Mouse (Mus musculus): Measurements from ENCODE around the gene Kcne1. TPM values are rescaled to one million over a fixed set of nuclear protein-coding genes. Genes with fewer than 3 reads are reported as not detected.

The Kcne1 gene
- total RNA-seq (2021) (10 to 100 TPM in 1 of 2 experiments, 1 to 10 TPM in 1; 6.9 to 11.6 TPM), polyA plus RNA-seq (2012; rRNA removed) (34.8 and 36.5 TPM in 2 replicates)
- long read RNA-seq, transcript Kcne1-202 (2 exons, 602 nt): major isoform, 6 of 9 reads
- long read RNA-seq, partial matches to known transcripts: 0 of 9 reads
- long read RNA-seq, other reads (novel, unspliced or antisense): 3 of 9 reads

GRCm38 (mm10) chr16:92359229-92359628 is at the start of gene Kcne1:
Kcne1 (minus strand) TSS chr16:92359468.
- H3K4me3 ChIP-seq: no peak within 1 kb of the TSS
- H3K36me3 ChIP-seq (ENCODE audit: control insufficient read depth, insufficient read depth, low read length): no peaks in the 10 kb centered on the region
- TF ChIP-seq EP300 (IDR thresholded peaks at IDR 0.05; ENCODE audit: insufficient read depth, low read depth, low read length) (no peak), CTCF (IDR thresholded peaks at IDR 0.05) (no peak), POLR2A (IDR thresholded peaks at IDR 0.05; ENCODE audit: insufficient read depth, low read depth, low read length) (no peak)
- H3K4me1 ChIP-seq (ENCODE audit: control insufficient read depth, insufficient read depth, low read length): no peaks in the 10 kb centered on the region
- no peak within 1 kb of the TSS for H3K9ac ChIP-seq (ENCODE audit: low read depth, low read length)
- H3K27ac ChIP-seq: no peak within 1 kb of the TSS
- intact Hi-C loops (cut with DNase I): no loop called here
- H3K79me2 ChIP-seq (replicated peaks; ENCODE audit: control insufficient read depth, insufficient read depth, low read length): no peaks in the 10 kb centered on the region
- WGBS: 44% methylated on average over 9 of the region's 9 CpGs
- DNase-seq: no peak
- no peaks in the 10 kb centered on the region for H3K27me3 ChIP-seq (ENCODE audit: control insufficient read depth, insufficient read depth, low read length)

- Histone ChIP-seq H3K27ac (no peak overlapping the region), H3K79me2 (replicated peaks; ENCODE audit: control insufficient read depth, insufficient read depth, low read length) (no peaks in the 10 kb centered on the region), H3K4me1 (ENCODE audit: control insufficient read depth, insufficient read depth, low read length) (peaks cover 15% of the 10 kb centered on the region), H3K36me3 (ENCODE audit: control insufficient read depth, insufficient read depth, low read length) (no peaks in the 10 kb centered on the region), H3K9ac (ENCODE audit: low read depth, low read length) (no peak overlapping the region), H3K4me3 (no peak overlapping the region), H3K27me3 (ENCODE audit: control insufficient read depth, insufficient read depth, low read length) (no peaks in the 10 kb centered on the region)
- WGBS: 74% methylated on average over 2 of the region's 2 CpGs
- DNase-seq: no peak
- no peak for TF ChIP-seq CTCF (IDR thresholded peaks at IDR 0.05)
- no peak for TF ChIP-seq POLR2A (IDR thresholded peaks at IDR 0.05; ENCODE audit: insufficient read depth, low read depth, low read length)
- TF ChIP-seq EP300 (IDR thresholded peaks at IDR 0.05; ENCODE audit: insufficient read depth, low read depth, low read length): no peak
- intact Hi-C loops (cut with DNase I): no loop called here
Measured at GRCm38 (mm10) chr16:92407883-92408282, 48.6 kb upstream of the Kcne1 start.

GRCm38 (mm10) chr16:92404141-92404540 is 44.9 kb upstream of the Kcne1 start:
- no peak for DNase-seq
- Histone ChIP-seq H3K36me3 (ENCODE audit: control insufficient read depth, insufficient read depth, low read length) (no peaks in the 10 kb centered on the region), H3K79me2 (replicated peaks; ENCODE audit: control insufficient read depth, insufficient read depth, low read length) (no peaks in the 10 kb centered on the region), H3K27me3 (ENCODE audit: control insufficient read depth, insufficient read depth, low read length) (no peaks in the 10 kb centered on the region), H3K4me3 (no peak overlapping the region), H3K9ac (ENCODE audit: low read depth, low read length) (no peak overlapping the region), H3K27ac (no peak overlapping the region), H3K4me1 (ENCODE audit: control insufficient read depth, insufficient read depth, low read length) (peaks cover 10% of the 10 kb centered on the region)
- no peak for TF ChIP-seq POLR2A (IDR thresholded peaks at IDR 0.05; ENCODE audit: insufficient read depth, low read depth, low read length)
- no peak for TF ChIP-seq CTCF (IDR thresholded peaks at IDR 0.05)
- TF ChIP-seq EP300 (IDR thresholded peaks at IDR 0.05; ENCODE audit: insufficient read depth, low read depth, low read length): no peak
- intact Hi-C loops (cut with DNase I): no loop called here
- WGBS: 97% methylated on average over 2 of the region's 2 CpGs

GRCm38 (mm10) chr16:92403069-92403468 is 43.8 kb upstream of the Kcne1 start:
- Histone ChIP-seq H3K27me3 (ENCODE audit: control insufficient read depth, insufficient read depth, low read length) (no peaks in the 10 kb centered on the region), H3K9ac (ENCODE audit: low read depth, low read length) (no peak overlapping the region), H3K27ac (peak overlapping the region; percentile 52), H3K79me2 (replicated peaks; ENCODE audit: control insufficient read depth, insufficient read depth, low read length) (no peaks in the 10 kb centered on the region), H3K4me3 (no peak overlapping the region), H3K36me3 (ENCODE audit: control insufficient read depth, insufficient read depth, low read length) (no peaks in the 10 kb centered on the region), H3K4me1 (ENCODE audit: control insufficient read depth, insufficient read depth, low read length) (peaks cover 12% of the 10 kb centered on the region)
- TF ChIP-seq EP300 (IDR thresholded peaks at IDR 0.05; ENCODE audit: insufficient read depth, low read depth, low read length) (peak; percentile 38; the same call in 1 of the 2 replicates), POLR2A (IDR thresholded peaks at IDR 0.05; ENCODE audit: insufficient read depth, low read depth, low read length) (0 out of 2 replicates have a peak, but pooled peaks have one; percentile 42), CTCF (IDR thresholded peaks at IDR 0.05) (no peak)
- peak; percentile 57 to 65 for DNase-seq
- intact Hi-C loops (cut with DNase I): loop anchor here (2.0 kb wide), 1 partner anchor 14 kb away; no protein-coding TSS in a partner anchor
- WGBS: 32% methylated on average over 10 of the region's 10 CpGs

GRCm38 (mm10) chr16:92402216-92402615 is 42.9 kb upstream of the Kcne1 start:
- H3K4me1 ChIP-seq (ENCODE audit: control insufficient read depth, insufficient read depth, low read length): peaks cover 17% of the 10 kb centered on the region
- DNase-seq: no peak
- no peak overlapping the region for H3K9ac ChIP-seq (ENCODE audit: low read depth, low read length)
- intact Hi-C loops (cut with DNase I): loop anchor here (2.0 kb wide), 1 partner anchor 15 kb away; no protein-coding TSS in a partner anchor
- no peak overlapping the region for H3K4me3 ChIP-seq
- H3K27me3 ChIP-seq (ENCODE audit: control insufficient read depth, insufficient read depth, low read length): no peaks in the 10 kb centered on the region
- H3K27ac ChIP-seq: peak overlapping the region; percentile 52
- 61% methylated on average over 8 of the region's 8 CpGs for WGBS
- no peaks in the 10 kb centered on the region for H3K79me2 ChIP-seq (replicated peaks; ENCODE audit: control insufficient read depth, insufficient read depth, low read length)
- no peaks in the 10 kb centered on the region for H3K36me3 ChIP-seq (ENCODE audit: control insufficient read depth, insufficient read depth, low read length)
- TF ChIP-seq POLR2A (IDR thresholded peaks at IDR 0.05; ENCODE audit: insufficient read depth, low read depth, low read length) (no peak), EP300 (IDR thresholded peaks at IDR 0.05; ENCODE audit: insufficient read depth, low read depth, low read length) (no peak), CTCF (IDR thresholded peaks at IDR 0.05) (no peak)

GRCm38 (mm10) chr16:92401206-92401605 is 41.9 kb upstream of the Kcne1 start:
- intact Hi-C loops (cut with DNase I): no loop called here
- Histone ChIP-seq H3K27me3 (ENCODE audit: control insufficient read depth, insufficient read depth, low read length) (no peaks in the 10 kb centered on the region), H3K36me3 (ENCODE audit: control insufficient read depth, insufficient read depth, low read length) (no peaks in the 10 kb centered on the region), H3K79me2 (replicated peaks; ENCODE audit: control insufficient read depth, insufficient read depth, low read length) (no peaks in the 10 kb centered on the region), H3K27ac (no peak overlapping the region), H3K4me1 (ENCODE audit: control insufficient read depth, insufficient read depth, low read length) (peaks cover 19% of the 10 kb centered on the region), H3K9ac (ENCODE audit: low read depth, low read length) (no peak overlapping the region), H3K4me3 (no peak overlapping the region)
- no peak for TF ChIP-seq EP300 (IDR thresholded peaks at IDR 0.05; ENCODE audit: insufficient read depth, low read depth, low read length)
- no peak for DNase-seq
- WGBS: 80% methylated on average over 10 of the region's 10 CpGs

Data from heart, adult 2 months (tissue).